Mouse (Mus musculus): Measurements from ENCODE around the gene Oasl1. TPM values are rescaled to one million over a fixed set of nuclear protein-coding genes. Genes with fewer than 3 reads are reported as not detected.

Gene Oasl1
- polyA plus RNA-seq, 1 experiment, result not detected

GRCm38 (mm10) chr5:114945072-114945471 lies 22.0 kb downstream of the Oasl1 start:
- Histone ChIP-seq H3K27ac (replicated peaks; ENCODE audit: low read depth, low read length) (no peak overlapping the region), H3K4me1 (ENCODE audit: control insufficient read depth, insufficient read depth, insufficient read length, low read length) (no peaks in the 10 kb centered on the region), H3K4me3 (ENCODE audit: insufficient read depth, low read depth, low read length) (no peak overlapping the region)

- no peak overlapping the region for H3K4me3 ChIP-seq (ENCODE audit: insufficient read depth, low read depth, low read length)
Measured at GRCm38 (mm10) chr5:114948891-114949290, 25.9 kb downstream of the Oasl1 start.

DNA sequence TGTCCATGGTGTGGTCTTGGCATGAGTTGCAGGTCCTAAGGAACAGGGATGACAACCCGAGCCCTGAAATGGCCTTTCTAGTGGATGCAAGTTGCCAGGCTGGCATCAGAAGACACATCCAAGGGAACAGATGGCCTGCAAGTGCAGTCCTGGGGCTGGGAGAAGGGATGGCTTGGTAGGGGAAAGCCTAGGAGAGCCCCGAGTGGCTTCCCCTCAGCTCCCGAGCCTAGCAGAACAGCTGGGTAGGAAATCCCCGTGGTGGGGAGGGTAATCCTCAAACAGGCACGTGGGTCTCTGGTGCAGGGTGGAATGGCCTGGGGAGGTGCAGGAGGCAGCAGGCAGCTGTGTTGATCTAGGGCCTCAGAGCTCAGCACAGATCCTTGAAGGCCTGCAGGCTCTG lies 26.3 kb downstream of the Oasl1 start:
- no peak overlapping the region for H3K4me3 ChIP-seq (ENCODE audit: insufficient read depth, low read depth, low read length)
- H3K27ac ChIP-seq (replicated peaks; ENCODE audit: low read depth, low read length), result no peak overlapping the region
- H3K4me1 ChIP-seq (ENCODE audit: control insufficient read depth, insufficient read depth, insufficient read length, low read length), result no peaks in the 10 kb centered on the region

More at GRCm38 (mm10) chr5:114948891-114949290, 25.9 kb downstream of the Oasl1 start:
- Histone ChIP-seq H3K27ac (replicated peaks; ENCODE audit: low read depth, low read length) (no peak overlapping the region), H3K4me1 (ENCODE audit: control insufficient read depth, insufficient read depth, insufficient read length, low read length) (no peaks in the 10 kb centered on the region)

DNA sequence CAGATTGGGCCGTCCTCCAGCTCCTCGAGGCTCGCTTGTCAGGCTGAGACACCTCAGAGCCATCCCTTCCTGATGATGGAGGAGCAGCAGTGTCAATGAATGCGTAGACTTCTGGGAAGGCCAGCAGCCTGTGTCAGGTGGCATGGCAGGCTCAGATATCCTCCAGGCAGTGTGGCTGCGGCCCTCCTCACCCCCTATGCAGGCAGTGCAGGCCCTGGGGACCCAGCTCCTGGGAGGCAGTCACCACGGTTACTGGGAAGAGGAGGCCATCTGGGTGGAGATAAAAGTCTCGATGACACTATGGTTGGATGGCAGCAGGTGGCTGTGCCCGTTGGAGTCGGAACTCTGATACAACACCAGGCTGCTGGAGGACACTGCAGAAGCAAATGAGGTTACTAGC lies 26.8 kb downstream of the Oasl1 start:
- Histone ChIP-seq H3K4me1 (ENCODE audit: control insufficient read depth, insufficient read depth, insufficient read length, low read length) (no peaks in the 10 kb centered on the region), H3K4me3 (ENCODE audit: insufficient read depth, low read depth, low read length) (no peak overlapping the region), H3K27ac (replicated peaks; ENCODE audit: low read depth, low read length) (no peak overlapping the region)

DNA sequence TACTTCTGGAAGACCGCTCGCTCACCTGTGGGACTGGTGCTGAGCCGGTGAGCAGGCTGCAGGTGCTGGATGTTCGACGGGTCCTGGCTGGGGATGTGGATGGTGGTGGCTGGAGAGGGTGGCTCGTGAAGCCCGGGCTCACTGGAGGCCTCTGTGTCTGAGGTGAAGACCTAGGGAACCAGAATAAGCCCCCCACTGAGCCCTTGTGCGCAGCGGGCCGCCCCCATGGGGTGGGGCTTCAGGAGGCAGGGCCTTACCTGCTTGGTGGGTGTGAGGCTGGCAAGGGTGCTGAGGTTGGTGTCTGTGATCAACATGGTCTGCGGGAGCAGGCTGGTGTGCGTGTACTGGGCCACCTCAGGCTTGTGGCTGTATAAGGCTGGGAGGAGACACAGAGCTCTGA lies 27.6 kb downstream of the Oasl1 start:
- Histone ChIP-seq H3K27ac (replicated peaks; ENCODE audit: low read depth, low read length) (no peak overlapping the region), H3K4me3 (ENCODE audit: insufficient read depth, low read depth, low read length) (no peak overlapping the region), H3K4me1 (ENCODE audit: control insufficient read depth, insufficient read depth, insufficient read length, low read length) (no peaks in the 10 kb centered on the region)

DNA sequence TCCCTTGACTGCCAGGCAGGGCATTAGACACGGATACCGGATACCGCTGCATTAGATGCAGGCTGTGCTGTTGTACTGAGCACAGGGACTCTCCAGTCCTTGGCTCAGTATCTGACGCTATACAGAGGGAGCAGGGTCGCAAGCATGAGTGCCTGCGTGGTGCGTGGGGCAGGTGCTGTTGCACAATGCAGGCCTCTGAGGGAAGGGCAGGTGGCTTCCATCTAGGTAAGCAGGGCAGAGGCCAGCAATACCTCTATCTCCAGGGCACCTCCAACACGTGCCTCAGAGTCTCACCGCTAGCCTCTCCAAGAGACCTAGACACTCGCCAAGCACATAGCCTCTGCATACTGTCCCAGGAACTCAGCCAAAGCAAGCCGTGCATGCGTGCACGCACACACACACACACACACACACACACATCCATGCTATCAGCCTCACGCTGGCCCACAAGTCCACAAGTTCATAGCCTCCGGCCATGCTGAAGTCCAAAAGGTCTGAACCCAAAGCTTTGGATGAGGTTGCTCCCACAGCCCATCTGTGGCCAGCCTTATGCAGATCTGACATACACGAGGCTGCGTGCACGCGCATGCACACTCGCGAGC lies 28.3 kb downstream of the Oasl1 start:
- no peak overlapping the region for H3K27ac ChIP-seq (replicated peaks; ENCODE audit: low read depth, low read length)
- no peak overlapping the region for H3K4me3 ChIP-seq (ENCODE audit: insufficient read depth, low read depth, low read length)
- H3K4me1 ChIP-seq (ENCODE audit: control insufficient read depth, insufficient read depth, insufficient read length, low read length), result no peaks in the 10 kb centered on the region

DNA sequence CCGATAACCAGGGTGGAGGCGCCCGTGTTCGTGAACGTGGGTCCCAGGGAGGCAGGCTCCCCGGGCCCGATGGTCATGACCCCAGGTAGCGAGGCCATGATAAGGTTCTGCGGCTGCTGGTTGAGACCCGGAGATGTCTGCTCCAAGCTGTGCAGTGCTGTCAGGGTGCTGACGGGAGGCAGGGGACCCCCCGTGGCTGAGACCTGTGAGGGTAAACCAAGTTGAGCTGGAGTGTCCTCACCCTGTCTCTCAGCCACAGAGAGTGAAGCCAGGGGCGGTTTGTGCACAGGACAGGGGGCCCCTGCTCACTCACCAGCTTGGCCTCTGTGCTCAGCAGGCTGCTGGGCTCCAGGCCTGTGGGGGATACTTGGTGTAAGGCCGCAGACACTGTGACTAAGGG lies 30.3 kb downstream of the Oasl1 start:
- Histone ChIP-seq H3K4me1 (ENCODE audit: control insufficient read depth, insufficient read depth, insufficient read length, low read length) (no peaks in the 10 kb centered on the region), H3K27ac (replicated peaks; ENCODE audit: low read depth, low read length) (no peak overlapping the region), H3K4me3 (ENCODE audit: insufficient read depth, low read depth, low read length) (no peak overlapping the region)

- no peaks in the 10 kb centered on the region for H3K4me1 ChIP-seq (ENCODE audit: control insufficient read depth, insufficient read depth, insufficient read length, low read length)
- no peak overlapping the region for H3K4me3 ChIP-seq (ENCODE audit: insufficient read depth, low read depth, low read length)
Measured at GRCm38 (mm10) chr5:114958069-114958468, 35.0 kb downstream of the Oasl1 start.

DNA sequence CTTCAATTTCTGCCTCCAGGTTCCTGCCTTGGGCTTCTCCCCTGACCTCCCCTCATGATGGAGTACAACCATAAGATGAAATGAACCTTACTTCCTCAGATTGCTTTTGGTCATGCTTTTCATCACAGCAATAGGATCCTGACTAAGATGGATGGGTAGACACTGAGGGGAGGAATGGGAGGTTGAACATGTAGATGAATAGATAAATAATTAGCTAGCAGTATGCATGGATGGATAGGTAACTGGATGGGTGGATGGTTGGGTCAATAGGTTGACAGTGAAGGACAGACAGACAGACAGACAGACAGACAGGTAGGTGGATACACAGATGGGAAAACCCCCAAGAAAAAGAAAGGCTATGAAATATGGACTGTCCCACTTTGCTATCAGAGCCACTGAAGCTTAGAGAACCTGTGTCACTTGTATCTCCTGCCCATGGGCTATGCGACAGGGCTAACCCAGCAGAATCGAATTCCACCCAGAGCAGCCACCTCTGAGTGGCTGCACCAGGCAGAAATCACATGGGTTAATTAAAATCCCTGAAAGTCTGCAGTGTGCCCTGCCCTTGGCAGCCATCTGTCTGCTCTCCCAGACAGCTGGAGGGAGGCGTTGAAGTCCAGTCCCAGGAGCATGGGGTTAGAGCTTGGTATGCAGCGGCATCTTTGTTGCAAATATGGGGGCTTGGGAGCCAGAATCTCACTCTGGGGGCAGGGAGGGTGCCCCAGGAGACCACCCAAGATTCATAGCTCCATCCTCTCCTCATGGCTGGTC lies 38.7 kb downstream of the Oasl1 start:
- H3K4me1 ChIP-seq (ENCODE audit: control insufficient read depth, insufficient read depth, insufficient read length, low read length), result no peaks in the 10 kb centered on the region
- H3K27ac ChIP-seq (replicated peaks; ENCODE audit: low read depth, low read length), result no peak overlapping the region
- no peak overlapping the region for H3K4me3 ChIP-seq (ENCODE audit: insufficient read depth, low read depth, low read length)

More at GRCm38 (mm10) chr5:114958069-114958468, 35.0 kb downstream of the Oasl1 start:
- H3K27ac ChIP-seq (replicated peaks; ENCODE audit: low read depth, low read length), result no peak overlapping the region

DNA sequence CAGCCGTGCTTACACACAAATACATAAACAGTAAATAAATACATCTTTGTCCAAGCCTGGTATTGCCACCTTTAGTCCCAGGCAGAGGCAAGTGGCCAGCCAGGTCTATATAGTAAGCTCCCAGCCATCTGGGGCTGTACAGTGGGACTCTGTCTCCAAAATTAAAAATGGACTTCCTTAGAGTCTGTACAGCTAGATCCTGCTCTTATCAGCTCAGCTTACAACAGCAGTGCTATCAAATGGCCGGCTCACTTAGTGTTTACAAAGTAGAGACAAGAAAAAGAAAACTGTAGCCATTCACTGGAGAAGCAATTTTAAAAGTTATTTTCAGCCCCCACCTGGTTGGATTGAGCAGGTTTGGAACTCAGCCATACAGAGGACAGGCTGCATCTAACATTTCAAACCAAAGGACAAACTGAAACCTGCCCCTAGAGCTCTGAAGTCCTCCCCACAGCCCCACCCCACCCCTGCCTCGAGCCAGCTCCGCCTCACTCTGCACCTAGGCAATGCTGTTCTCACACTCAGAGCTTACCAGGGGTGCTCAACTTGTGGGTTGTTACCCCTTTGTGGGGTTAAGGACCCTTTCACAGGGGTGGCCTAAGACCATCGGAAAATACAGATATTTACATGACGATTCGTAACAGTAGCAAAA lies 41.4 kb downstream of the Oasl1 start:
- no peak overlapping the region for H3K27ac ChIP-seq (replicated peaks; ENCODE audit: low read depth, low read length)
- no peak overlapping the region for H3K4me3 ChIP-seq (ENCODE audit: insufficient read depth, low read depth, low read length)
- no peaks in the 10 kb centered on the region for H3K4me1 ChIP-seq (ENCODE audit: control insufficient read depth, insufficient read depth, insufficient read length, low read length)

GRCm38 (mm10) chr5:114964967-114965898 lies 42.2 kb downstream of the Oasl1 start:
- no peaks in the 10 kb centered on the region for H3K4me1 ChIP-seq (ENCODE audit: control insufficient read depth, insufficient read depth, insufficient read length, low read length)
- H3K4me3 ChIP-seq (ENCODE audit: insufficient read depth, low read depth, low read length), result no peak overlapping the region
- H3K27ac ChIP-seq (replicated peaks; ENCODE audit: low read depth, low read length), result no peak overlapping the region

DNA sequence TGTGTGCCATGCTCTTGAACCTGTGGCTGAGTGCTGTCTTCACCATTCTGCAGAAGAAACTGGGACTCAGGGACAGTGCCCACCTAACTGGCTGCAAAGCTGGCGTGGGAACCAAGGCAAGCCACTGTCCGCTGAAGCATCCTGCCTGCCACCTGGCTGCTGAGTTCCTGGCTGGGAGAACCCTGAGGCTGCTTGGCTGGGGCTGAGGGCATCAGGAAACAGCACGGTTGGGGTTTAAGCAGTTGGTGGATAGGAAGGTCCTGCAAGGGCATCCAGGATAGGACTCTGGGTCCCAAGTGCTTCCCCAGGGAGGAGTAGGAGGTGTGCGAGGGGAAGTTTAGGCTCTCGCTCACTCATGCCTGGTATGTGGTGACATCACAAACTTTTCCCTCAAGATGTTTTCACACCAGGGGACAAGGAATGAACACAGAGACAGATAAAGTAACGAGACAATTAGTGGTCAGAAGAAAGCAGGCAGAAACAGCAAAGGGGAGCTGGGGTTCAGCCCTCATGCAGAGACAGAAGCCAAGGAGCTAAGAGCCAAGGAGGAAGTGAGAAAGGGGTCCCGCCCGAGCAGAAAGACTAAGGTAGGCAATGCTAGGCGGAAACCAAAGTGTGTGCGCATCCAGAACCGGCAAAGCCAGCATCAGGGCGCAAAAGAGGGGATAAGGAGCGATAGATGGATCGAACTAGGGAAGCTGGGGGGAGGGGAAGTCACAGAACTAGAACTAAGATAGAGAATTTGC lies 44.7 kb downstream of the Oasl1 start:
- Histone ChIP-seq H3K27ac (replicated peaks; ENCODE audit: low read depth, low read length) (no peak overlapping the region), H3K4me1 (ENCODE audit: control insufficient read depth, insufficient read depth, insufficient read length, low read length) (no peaks in the 10 kb centered on the region), H3K4me3 (ENCODE audit: insufficient read depth, low read depth, low read length) (no peak overlapping the region)

- no peak overlapping the region for H3K27ac ChIP-seq (replicated peaks; ENCODE audit: low read depth, low read length)
- no peak overlapping the region for H3K4me3 ChIP-seq (ENCODE audit: insufficient read depth, low read depth, low read length)
- H3K4me1 ChIP-seq (ENCODE audit: control insufficient read depth, insufficient read depth, insufficient read length, low read length), result no peaks in the 10 kb centered on the region
Measured at GRCm38 (mm10) chr5:114968651-114969050, 45.6 kb downstream of the Oasl1 start.

DNA sequence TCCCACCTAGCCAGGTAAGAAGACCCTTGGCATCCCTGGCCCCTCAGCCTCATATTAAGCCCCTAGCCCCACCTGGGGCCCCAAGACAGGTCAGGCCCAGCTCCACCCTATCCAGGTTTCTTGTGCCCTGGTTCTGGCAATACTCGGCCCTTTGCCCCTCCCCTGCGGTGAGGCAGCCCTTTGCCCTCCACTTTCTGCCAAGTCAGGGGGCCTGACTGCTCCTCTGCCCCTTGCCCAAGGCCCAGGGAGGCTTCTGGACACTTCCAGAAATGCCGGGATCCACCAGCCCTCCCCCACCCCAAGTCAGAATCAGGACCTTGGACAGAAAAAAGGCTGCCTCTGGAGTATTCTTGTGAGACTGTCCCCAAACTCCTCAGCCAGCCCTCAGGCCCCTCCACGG lies 46.0 kb downstream of the Oasl1 start:
- no peak overlapping the region for H3K27ac ChIP-seq (replicated peaks; ENCODE audit: low read depth, low read length)
- H3K4me3 ChIP-seq (ENCODE audit: insufficient read depth, low read depth, low read length), result no peak overlapping the region
- H3K4me1 ChIP-seq (ENCODE audit: control insufficient read depth, insufficient read depth, insufficient read length, low read length), result no peaks in the 10 kb centered on the region
